Mouse (Mus musculus) ZHBTc4 (cell line): ENCODE measurements at regions not wholly inside any gene's neighbourhood (a gene's known extent, or its start where the extent isn't known, plus 50 kb on each side); places are given as distances from the start of the nearest gene placed in this dataset.

Source experiments
- DNase-seq: peaks from one replicate; pipeline ENCODE4 v3.0.0-alpha.2; 2011; ENCODE audit warnings: low read depth, low spot score

- peak; percentile 63 for DNase-seq
Observed at GRCm38 (mm10) chr5:129420981-129421380, 80.0 kb upstream of the Sfswap start.

- no peak for DNase-seq
Observed at GRCm38 (mm10) chr5:129429897-129430296, 71.1 kb upstream of the Sfswap start.

DNA sequence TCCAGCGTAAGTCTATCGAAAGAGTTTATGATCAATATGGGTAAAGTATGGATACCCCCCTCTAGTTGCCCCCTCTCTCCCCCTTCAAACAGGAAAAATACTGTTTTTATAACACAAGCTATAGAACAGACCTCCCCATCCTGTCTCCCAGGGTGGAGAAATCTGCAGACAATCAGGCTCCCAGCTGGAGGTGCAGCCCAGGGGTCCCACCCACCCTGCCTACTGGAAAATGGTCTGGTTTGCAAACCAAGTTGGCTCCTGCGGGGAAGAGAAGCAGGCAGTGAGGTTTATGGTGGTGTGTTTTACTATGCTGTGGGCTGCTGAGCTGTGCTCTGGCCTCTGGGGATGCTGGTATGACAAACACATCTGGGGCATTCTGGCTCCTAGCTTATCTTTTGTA is 70.7 kb upstream of the Sfswap start:
- peak; percentile 33 for DNase-seq

GRCm38 (mm10) chr5:129449931-129450573 is 51.0 kb upstream of the Sfswap start:
- DNase-seq = no peak
